ENCODE assay signal across 23 mouse cellular contexts in the genomic region with DNA sequence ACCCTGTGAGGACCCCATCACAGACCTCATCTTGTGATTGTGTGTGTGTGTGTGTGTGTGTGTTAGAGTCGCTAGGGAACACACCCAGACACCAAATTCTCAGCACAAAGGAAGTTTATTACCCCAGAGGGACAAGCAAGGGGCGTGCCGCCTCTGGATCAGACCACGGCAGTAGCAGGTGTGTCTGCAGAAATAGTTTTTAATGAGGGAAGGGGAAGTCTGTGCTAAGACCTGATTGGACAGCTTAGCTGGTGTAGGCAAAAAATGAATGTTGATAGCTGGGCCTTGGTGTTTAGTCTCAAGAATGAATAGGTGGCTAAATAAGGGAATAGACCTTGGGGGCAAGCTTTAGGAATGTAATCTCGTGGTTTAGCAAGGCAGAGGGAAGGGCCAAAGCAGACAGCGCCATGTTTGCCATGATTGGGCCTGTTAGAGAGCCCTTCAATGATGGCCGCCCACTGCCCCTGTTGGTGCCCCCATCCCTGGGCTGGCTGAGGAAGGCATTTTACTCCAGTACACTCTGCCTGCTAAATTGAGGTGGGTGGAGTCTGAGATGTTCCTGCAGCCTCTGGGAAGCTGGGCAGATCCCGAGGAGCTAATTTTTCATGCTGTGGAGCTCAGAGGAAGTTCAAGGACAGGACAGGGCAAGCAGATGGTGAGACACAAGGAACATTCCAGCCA. TPM values are rescaled to one million over a fixed set of nuclear protein-coding genes. Genes with fewer than 3 reads are reported as not detected.
DNase-seq lines count a peak whose midpoint lies in the region; ATAC-seq and TF ChIP-seq lines count a peak whose summit lies in the region.
"Had no signal": no experiment of that assay in that cellular context is flagged by ENCODE, and none has a peak within 500 bp of the region (broad histone marks: within the 10 kb centered on the region; RNA-seq: fewer than 3 reads in every experiment).

No protein-coding gene starts in this region.

- TF ChIP-seq EP300 in CH12.LX (IDR thresholded peaks at IDR 0.05; ENCODE audit: low read length) = no peak

- no peaks in the 10 kb centered on the region for H3K9me3 ChIP-seq in CH12.LX (replicated peaks; ENCODE audit: low read length)
- H3K9me3 ChIP-seq in embryonic facial prominence, embryonic 15.5 days (replicated peaks) = no peaks in the 10 kb centered on the region
- no peaks in the 10 kb centered on the region for H3K9me3 ChIP-seq in limb, embryonic 12.5 days
- H3K9me3 ChIP-seq: forebrain, embryonic 15.5 days; limb, embryonic 15.5 days; liver, embryonic 15.5 days; neural tube, embryonic 13.5 days had no signal

- H3K9ac ChIP-seq in CH12.LX (ENCODE audit: insufficient read depth, low read depth) = no peak overlapping the region
- H3K9ac ChIP-seq in embryonic facial prominence, embryonic 15.5 days = no peak overlapping the region
- H3K9ac ChIP-seq in limb, embryonic 12.5 days (replicated peaks) = no peak overlapping the region
- H3K9ac ChIP-seq: forebrain, embryonic 15.5 days; limb, embryonic 15.5 days; liver, embryonic 15.5 days; neural tube, embryonic 13.5 days had no signal

- no peak for TF ChIP-seq POLR2A in CH12.LX (IDR thresholded peaks at IDR 0.05; ENCODE audit: low read depth, low read length)

- H3K4me1 ChIP-seq in CH12.LX (ENCODE audit: control insufficient read depth in 1 of 2, insufficient read depth in 2 of 2) = peaks cover 8 to 47% of the 10 kb centered on the region in 2 experiments
- peaks cover 16% of the 10 kb centered on the region for H3K4me1 ChIP-seq in embryonic facial prominence, embryonic 15.5 days
- H3K4me1 ChIP-seq in limb, embryonic 12.5 days (replicated peaks) = peaks cover 24% of the 10 kb centered on the region

- no peaks in the 10 kb centered on the region for H3K27me3 ChIP-seq in CH12.LX (replicated peaks)
- H3K27me3 ChIP-seq in embryonic facial prominence, embryonic 15.5 days = no peaks in the 10 kb centered on the region
- H3K27me3 ChIP-seq in limb, embryonic 12.5 days = no peaks in the 10 kb centered on the region
- H3K27me3 ChIP-seq: forebrain, embryonic 15.5 days; limb, embryonic 15.5 days; neural tube, embryonic 13.5 days had no signal

- no peak for TF ChIP-seq RAD21 in CH12.LX (IDR thresholded peaks at IDR 0.05; ENCODE audit: low read depth, low read length)

- H3K27ac ChIP-seq in CH12.LX (ENCODE audit: insufficient read depth, low read depth) = no peak overlapping the region
- H3K27ac ChIP-seq in embryonic facial prominence, embryonic 15.5 days (replicated peaks) = 0 out of 2 replicates have a peak overlapping the region, but pooled peaks have one; percentile 34
- H3K27ac ChIP-seq in limb, embryonic 12.5 days = peak overlapping the region; percentile 17; the same call in 1 of the 2 replicates
- H3K27ac ChIP-seq: forebrain, embryonic 15.5 days; hindbrain, postnatal 0 days; layer of hippocampus, adult 2 months; limb, embryonic 15.5 days; liver, embryonic 15.5 days; macrophage; neural tube, embryonic 13.5 days had no signal

- TF ChIP-seq CTCF in CH12.LX (conservative IDR thresholded peaks at IDR 0.05 in 1 of 2, IDR thresholded peaks at IDR 0.05 in 1 of 2; ENCODE audit: low read depth in 2 of 2, low read length in 2 of 2) = no peak

- no peak for ATAC-seq in embryonic facial prominence, embryonic 15.5 days (ENCODE audit: insufficient number of reproducible peaks, low FRiP score, low TSS enrichment, low read depth)
- 0 out of 2 replicates have a peak, but pooled peaks have one; percentile 24 for ATAC-seq in limb, embryonic 12.5 days (ENCODE audit: insufficient number of reproducible peaks, insufficient read depth, low FRiP score, low TSS enrichment, low read depth)
- no peak for ATAC-seq in cerebellum, adult (ENCODE audit: insufficient number of reproducible peaks, low FRiP score, low TSS enrichment)
- ATAC-seq: forebrain, embryonic 15.5 days; hindbrain, postnatal 0 days; lung, postnatal 0 days; midbrain, embryonic 16.5 days had no signal

- peak; percentile 17 for DNase-seq in adrenal gland, postnatal 14 days
- DNase-seq in adrenal gland, postnatal 25 days = no peak
- DNase-seq in CH12.LX (ENCODE audit: extremely low read depth) = peak; percentile 66
- DNase-seq in B cell, adult 2 months = no peak
- DNase-seq in left cerebral cortex, adult 9 months (ENCODE audit: low spot score in 2 of 2) = no peak
- DNase-seq: gastrocnemius, postnatal 14 days; heart, adult 11 months had no signal

- H3K4me3 ChIP-seq in CH12.LX (replicated peaks in 1 of 3; ENCODE audit: low read depth in 2 of 3, low read length in 2 of 3, poor library complexity in 1 of 3) = no peak overlapping the region
- H3K4me3 ChIP-seq in embryonic facial prominence, embryonic 15.5 days (replicated peaks) = no peak overlapping the region
- H3K4me3 ChIP-seq in limb, embryonic 12.5 days (replicated peaks) = no peak overlapping the region
- H3K4me3 ChIP-seq: forebrain, embryonic 15.5 days; layer of hippocampus, adult 2 months; limb, embryonic 15.5 days; liver, embryonic 15.5 days; myocyte; neural tube, embryonic 13.5 days had no signal

- in situ Hi-C loops in CH12.LX (cut with MboI; ENCODE audit: low pct_ligation_motif_present, low pct_unique_long_range_greater_than_20kb, low sequenced_read_pairs) = loop anchor here (10.0 kb wide), 1 partner anchor 144 kb away; no protein-coding TSS in a partner anchor

- H3K4me2 ChIP-seq in CH12.LX (ENCODE audit: insufficient read depth, low read depth, poor library complexity, severe bottlenecking) = no peak overlapping the region
- no peak overlapping the region for H3K4me2 ChIP-seq in embryonic facial prominence, embryonic 15.5 days (replicated peaks)
- no peak overlapping the region; the same call in 1 of the 2 replicates for H3K4me2 ChIP-seq in limb, embryonic 12.5 days
- H3K4me2 ChIP-seq: forebrain, embryonic 15.5 days; liver, embryonic 15.5 days had no signal

- dilution Hi-C loops in CH12.LX (cut with MboI; ENCODE audit: extremely low pct_ligation_motif_present, extremely low pct_unique_long_range_greater_than_20kb, low sequenced_read_pairs) = no loop called here

- H3K79me2 ChIP-seq in CH12.LX (replicated peaks; ENCODE audit: control insufficient read depth, extremely low read depth, insufficient read depth, poor library complexity, severe bottlenecking) = no peaks in the 10 kb centered on the region

- no peaks in the 10 kb centered on the region for H3K36me3 ChIP-seq in CH12.LX (replicated peaks in 1 of 2; ENCODE audit: control insufficient read depth in 1 of 2, insufficient read depth in 1 of 2, low read length in 1 of 2)
- no peaks in the 10 kb centered on the region for H3K36me3 ChIP-seq in embryonic facial prominence, embryonic 15.5 days
- H3K36me3 ChIP-seq in limb, embryonic 12.5 days = no peaks in the 10 kb centered on the region
- H3K36me3 ChIP-seq: forebrain, embryonic 15.5 days; limb, embryonic 15.5 days; liver, embryonic 15.5 days; neural tube, embryonic 13.5 days had no signal

- WGBS in embryonic facial prominence, embryonic 15.5 days = 48% methylated on average over 8 of the region's 8 CpGs
- 46% methylated on average over 8 of the region's 8 CpGs for WGBS in limb, embryonic 12.5 days

TF ChIP-seq in CH12.LX, 34 proteins besides CTCF, POLR2A, EP300 and RAD21:
- TF ChIP-seq ELF1 (IDR thresholded peaks at IDR 0.05; ENCODE audit: low read depth, low read length) (no peak), JUND (conservative IDR thresholded peaks at IDR 0.05; ENCODE audit: low read depth, low read length) (no peak), BHLHE40 (IDR thresholded peaks at IDR 0.05; ENCODE audit: low read depth, low read length) (no peak), CHD2 (IDR thresholded peaks at IDR 0.05; ENCODE audit: low read length) (no peak), MYC (IDR thresholded peaks at IDR 0.05; ENCODE audit: low read depth, low read length) (no peak), TBP (conservative IDR thresholded peaks at IDR 0.05; ENCODE audit: low read depth, low read length) (no peak), NELFE (IDR thresholded peaks at IDR 0.05; ENCODE audit: low read depth, low read length) (no peak), USF2 (conservative IDR thresholded peaks at IDR 0.05; ENCODE audit: low read depth, low read length) (no peak), RCOR1 (conservative IDR thresholded peaks at IDR 0.05; ENCODE audit: low read depth, low read length) (no peak), KAT2A (IDR thresholded peaks at IDR 0.05; ENCODE audit: insufficient replicate concordance, low read length) (no peak), ZC3H11A (IDR thresholded peaks at IDR 0.05; ENCODE audit: low read depth, low read length) (no peak), IRF4 (IDR thresholded peaks at IDR 0.05; ENCODE audit: low read depth, low read length) (no peak), ZKSCAN1 (IDR thresholded peaks at IDR 0.05; ENCODE audit: borderline replicate concordance, low read depth, low read length) (no peak)

RNA-seq across cellular contexts. Expression of a gene that starts 31.1 kb away (rescaled TPM):
- 0.67 and 2.0 TPM in 2 replicates for total RNA-seq in adrenal gland, postnatal 14 days (2021)
- total RNA-seq in adrenal gland, postnatal 25 days (2021) = 0.76 and 1.2 TPM in 2 replicates
- total RNA-seq in CH12.LX (2012; rRNA removed) = 0.13 TPM in 1 of 2 replicates, not detected in the other
- total RNA-seq in CH12.LX (2014; rRNA removed) = not detected in 2 replicates
- polyA plus RNA-seq in CH12.LX (2012; ENCODE audit: insufficient read length, low read depth) = not detected in 2 replicates
- polyA plus RNA-seq in embryonic facial prominence, embryonic 15.5 days (2015; fragmentation: Nextera tagmentation; extraction: Ambion mirVana) = 9.7 and 11.2 TPM in 2 replicates
- 1.2 TPM in 2 replicates for polyA plus RNA-seq in limb, embryonic 12.5 days (2016; fragmentation: Nextera tagmentation; extraction: Ambion mirVana)
- total RNA-seq: hematopoietic stem cell, adult 5-6 weeks; layer of hippocampus, adult 2 months; layer of hippocampus, postnatal 25 days; left cerebral cortex, postnatal 10 days had no signal
- polyA plus RNA-seq: macrophage had no signal

RNA-seq across cellular contexts. Expression of a gene that starts 49.5 kb away (rescaled TPM):
- total RNA-seq in adrenal gland, postnatal 14 days (2021) = 4.0 and 8.6 TPM in 2 replicates
- 4.6 and 4.9 TPM in 2 replicates for total RNA-seq in adrenal gland, postnatal 25 days (2021)
- total RNA-seq in CH12.LX (2012; rRNA removed) = not detected in 2 replicates
- total RNA-seq in CH12.LX (2014; rRNA removed) = not detected in 2 replicates
- not detected in 2 replicates for polyA plus RNA-seq in CH12.LX (2012; ENCODE audit: insufficient read length, low read depth)
- 8.0 and 9.1 TPM in 2 replicates for polyA plus RNA-seq in embryonic facial prominence, embryonic 15.5 days (2015; fragmentation: Nextera tagmentation; extraction: Ambion mirVana)
- polyA plus RNA-seq in limb, embryonic 12.5 days (2016; fragmentation: Nextera tagmentation; extraction: Ambion mirVana) = 2.0 and 3.7 TPM in 2 replicates
- total RNA-seq: hematopoietic stem cell, adult 5-6 weeks had no signal

Comparison
In these comparisons a context has a peak if more than half of its experiments do, and no peak if none do; other contexts are left out.
1. DNase-seq: peak in adrenal gland, postnatal 14 days (single experiment) and CH12.LX (single experiment); none in adrenal gland, postnatal 25 days (single experiment), B cell, adult 2 months (0 of 2) and left cerebral cortex, adult 9 months (0 of 2).